Mouse (Mus musculus): ENCODE measurements at regions not wholly inside any gene's neighbourhood (a gene's known extent, or its start where the extent isn't known, plus 50 kb on each side); places are given as distances from the start of the nearest gene placed in this dataset.

DNA sequence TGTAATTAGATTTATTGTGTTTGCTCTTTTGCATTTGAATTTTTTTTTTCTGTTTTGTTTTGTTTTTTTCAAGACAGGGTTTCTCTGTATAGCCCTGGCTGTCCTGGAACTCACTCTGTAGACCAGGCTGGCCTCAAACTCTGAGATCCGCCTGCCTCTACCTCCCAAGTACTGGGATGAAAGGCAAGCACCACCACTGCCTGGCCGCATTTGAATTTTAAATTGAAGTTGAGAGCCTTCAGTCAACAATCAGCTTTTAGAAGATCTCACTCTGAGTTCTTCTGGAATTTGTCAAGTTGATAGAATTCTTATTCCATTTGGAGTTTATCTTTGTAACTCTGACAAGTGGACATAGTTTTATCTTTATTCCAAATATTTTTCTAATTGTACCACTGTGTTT, 148.8 kb upstream of the Olig3 start:
- no peak for TF ChIP-seq GATA1 (IDR thresholded peaks at IDR 0.05; ENCODE audit: low read length)
- no peak for TF ChIP-seq TAL1 (IDR thresholded peaks at IDR 0.05; ENCODE audit: low read length)
